Mouse (Mus musculus): ENCODE measurements around the gene Reck.

DNA sequence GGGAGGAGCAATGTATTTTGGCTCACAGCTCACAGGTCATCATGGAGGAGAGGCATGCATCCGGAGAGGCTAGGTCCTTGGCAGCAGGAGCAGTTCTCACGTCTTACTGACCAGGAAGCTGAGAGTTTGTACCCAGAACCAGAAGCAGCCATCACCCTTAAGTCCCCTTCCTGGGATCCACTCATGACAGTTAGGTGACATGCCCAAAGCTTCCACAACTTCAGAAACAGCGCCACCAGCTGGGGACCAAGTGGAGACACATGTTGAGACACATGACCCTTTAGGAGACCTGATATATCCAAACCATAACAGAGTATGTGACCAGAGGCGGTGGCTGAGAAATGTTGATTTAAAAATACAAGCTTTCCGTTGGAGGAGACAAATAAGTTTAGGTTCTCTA lies 43.3 kb upstream of the Reck start:
- TF ChIP-seq GATA1 (IDR thresholded peaks at IDR 0.05; ENCODE audit: low read length) = no peak
- TF ChIP-seq TAL1 (IDR thresholded peaks at IDR 0.05; ENCODE audit: low read length) = no peak

All from erythroblast, embryonic 14.5 days (primary cell).